Mouse (Mus musculus) myocyte (in vitro differentiated cells): ENCODE results near the gene Slc15a4. TPM values are rescaled to one million over a fixed set of nuclear protein-coding genes. Genes with fewer than 3 reads are reported as not detected.

Experiments used
- H3K27me3 ChIP-seq: one replicate; pipeline ENCODE4 v1.6.1; 2011; ENCODE audit not compliant: control insufficient read depth, insufficient read depth, insufficient read length
- H3K36me3 ChIP-seq: one replicate; pipeline ENCODE4 v1.6.1; 2011; ENCODE audit not compliant: control insufficient read depth, insufficient read depth
- H3K4me2 ChIP-seq: one replicate; pipeline ENCODE4 v1.6.1; 2011; ENCODE audit warnings: low read depth, control low read depth
- H3K4me3 ChIP-seq: one replicate; pipeline ENCODE4 v1.5.1; 2011; ENCODE audit warnings: mild to moderate bottlenecking, control low read depth, moderate library complexity
- H3K79me2 ChIP-seq: one replicate; pipeline ENCODE4 v1.6.1; 2011; ENCODE audit not compliant: control insufficient read depth, insufficient read depth
- H3ac ChIP-seq: one replicate; pipeline ENCODE4 v1.6.1; 2011; ENCODE audit not compliant: control insufficient read depth, insufficient read length
- CEBPB ChIP-seq: IDR thresholded peaks from 2 replicates; pipeline ENCODE4 v1.6.1; 2011; ENCODE audit warnings: mild to moderate bottlenecking, moderate library complexity; ENCODE audit not compliant: poor library complexity, insufficient read depth, severe bottlenecking
- E2F4 ChIP-seq: IDR thresholded peaks from one replicate; pipeline ENCODE4 v1.6.1; 2011; ENCODE audit warnings: mild to moderate bottlenecking, control low read depth, moderate library complexity; ENCODE audit not compliant: insufficient read depth
- MAX ChIP-seq: IDR thresholded peaks from one replicate; pipeline ENCODE4 v1.6.1; 2011; ENCODE audit warnings: low read depth, mild to moderate bottlenecking, control low read depth
- MYOD1 ChIP-seq, 3 experiments: IDR thresholded peaks; one replicate each; pipeline ENCODE4 v1.6.1; 2011; ENCODE audit warnings: control low read depth in 2 of 3, low read depth in 2 of 3, mild to moderate bottlenecking in 2 of 3, moderate library complexity in 1 of 3; ENCODE audit not compliant: insufficient read length in 2 of 3, control insufficient read depth in 1 of 3
- MYOG ChIP-seq, 3 experiments: IDR thresholded peaks; one replicate each; pipeline ENCODE4 v1.6.1; 2011; ENCODE audit warnings: control low read depth in 2 of 3, low read depth in 2 of 3, mild to moderate bottlenecking in 2 of 3; ENCODE audit not compliant: insufficient read length in 2 of 3, control insufficient read depth in 1 of 3, insufficient read depth in 1 of 3
- POLR2A ChIP-seq: IDR thresholded peaks from one replicate; pipeline ENCODE4 v1.6.1; 2011; ENCODE audit warnings: low read depth, mild to moderate bottlenecking, control low read depth, moderate library complexity; ENCODE audit not compliant: insufficient read length
- POLR2AphosphoS2 ChIP-seq: IDR thresholded peaks from one replicate; pipeline ENCODE4 v1.6.1; 2011; ENCODE audit warnings: low read depth, control low read depth; ENCODE audit not compliant: insufficient read length
- REST ChIP-seq: IDR thresholded peaks from one replicate; pipeline ENCODE4 v1.6.1; 2011; ENCODE audit warnings: mild to moderate bottlenecking, control low read depth, moderate library complexity; ENCODE audit not compliant: insufficient read depth, insufficient read length
- SRF ChIP-seq: IDR thresholded peaks from one replicate; pipeline ENCODE4 v1.6.1; 2011; ENCODE audit warnings: low read depth; ENCODE audit not compliant: control insufficient read depth, insufficient read length
- TCF12 ChIP-seq: IDR thresholded peaks from one replicate; pipeline ENCODE4 v1.6.1; 2011; ENCODE audit warnings: mild to moderate bottlenecking, control low read depth; ENCODE audit not compliant: poor library complexity, insufficient read depth, severe bottlenecking
- TCF3 ChIP-seq: IDR thresholded peaks from one replicate; pipeline ENCODE4 v1.6.1; 2011; ENCODE audit warnings: low read depth, control low read depth; ENCODE audit not compliant: insufficient read length
- USF1 ChIP-seq: IDR thresholded peaks from one replicate; pipeline ENCODE4 v1.6.1; 2011; ENCODE audit warnings: low read depth, mild to moderate bottlenecking, control low read depth, moderate library complexity
- polyA plus RNA-seq: library from polyadenylated mRNA; unstranded; fragments of >200 nt; fragmentation: generic; extraction: Trizol; gene quantifications from one replicate; pipeline ENCODE4 v1.2.1, GENCODE M21; 2012; ENCODE audit warnings: missing spikeins

Slc15a4 gene
- polyA plus RNA-seq, 1 experiment: 69.6 TPM

GRCm38 (mm10) chr5:127637622-127638021 is 4.9 kb upstream of the Slc15a4 start:
- TF ChIP-seq MYOD1 (IDR thresholded peaks at IDR 0.05; ENCODE audit: control insufficient read depth in 1 of 3, insufficient read length in 2 of 3, low read depth in 2 of 3) (no peak), POLR2A (no peak), CEBPB (no peak), SRF (no peak), USF1 (no peak), REST (no peak), TCF12 (no peak), TCF3 (no peak), E2F4 (no peak)
- no peak overlapping the region for H3K4me2 ChIP-seq

DNA sequence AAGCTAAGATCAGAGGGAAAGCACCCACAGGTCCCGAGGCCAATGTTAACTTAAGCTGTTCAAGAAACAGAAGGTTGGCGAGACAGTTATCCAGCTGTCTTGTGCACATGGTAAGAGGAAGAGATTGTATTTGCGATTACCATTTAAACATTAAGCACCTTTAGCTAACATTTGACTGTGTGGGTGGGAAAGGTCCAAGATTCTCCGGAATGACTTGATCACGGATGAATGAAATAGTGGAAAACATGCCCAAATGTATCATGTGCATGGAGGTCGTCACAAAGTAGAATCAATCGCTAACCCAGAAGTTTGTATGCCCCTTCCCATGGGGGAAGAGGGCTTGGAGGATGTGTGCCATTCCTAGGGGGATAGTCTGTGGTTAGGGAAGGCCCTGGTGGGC is 969 bp upstream of the Slc15a4 start:
- H3K36me3 ChIP-seq: no peaks in the 10 kb centered on the region
- H3K4me2 ChIP-seq: no peak overlapping the region
- peaks cover 6% of the 10 kb centered on the region for H3K27me3 ChIP-seq
- no peak overlapping the region for H3ac ChIP-seq
- H3K4me3 ChIP-seq: no peak overlapping the region
- no peaks in the 10 kb centered on the region for H3K79me2 ChIP-seq
- TF ChIP-seq MAX: no peak
- no peak for TF ChIP-seq CEBPB
- TF ChIP-seq MYOG (IDR thresholded peaks at IDR 0.05; ENCODE audit: control insufficient read depth in 1 of 3, insufficient read depth in 1 of 3, insufficient read length in 2 of 3, low read depth in 2 of 3): no peak
- no peak for TF ChIP-seq TCF3

More at GRCm38 (mm10) chr5:127637622-127638021, 4.9 kb upstream of the Slc15a4 start:
- H3K79me2 ChIP-seq: no peaks in the 10 kb centered on the region
- no peak overlapping the region for H3ac ChIP-seq
- H3K36me3 ChIP-seq: no peaks in the 10 kb centered on the region
- no peaks in the 10 kb centered on the region for H3K27me3 ChIP-seq
- H3K4me3 ChIP-seq: no peak overlapping the region

DNA sequence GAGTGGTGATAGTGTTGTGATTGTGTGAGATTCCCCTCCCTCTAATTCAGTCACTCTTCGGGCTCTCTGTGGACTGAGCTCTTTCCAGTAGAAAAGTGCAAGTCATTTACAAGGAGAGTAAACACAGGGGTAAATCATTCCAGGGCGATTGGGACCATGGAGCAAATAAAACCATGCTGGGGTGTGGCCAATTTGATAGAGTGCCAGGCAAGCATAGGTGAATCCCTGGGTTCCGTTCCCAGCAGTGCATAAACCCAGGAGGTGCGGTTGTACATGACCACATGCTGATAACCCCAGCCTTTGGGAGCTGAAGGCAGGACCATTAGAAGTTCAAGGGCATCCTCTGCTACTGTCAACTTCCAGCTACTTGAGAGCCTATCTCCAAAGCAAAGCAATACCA is 491 bp upstream of the Slc15a4 start:
- TF ChIP-seq TCF3 (no peak), TCF12 (no peak), MYOG (IDR thresholded peaks at IDR 0.05; ENCODE audit: control insufficient read depth in 1 of 3, insufficient read depth in 1 of 3, insufficient read length in 2 of 3, low read depth in 2 of 3) (no peak), REST (no peak), POLR2A (no peak), MYOD1 (IDR thresholded peaks at IDR 0.05; ENCODE audit: control insufficient read depth in 1 of 3, insufficient read length in 2 of 3, low read depth in 2 of 3) (no peak), SRF (no peak), CEBPB (no peak), E2F4 (no peak), POLR2AphosphoS2 (no peak), MAX (no peak), USF1 (no peak)
- Histone ChIP-seq H3K4me2 (no peak overlapping the region), H3K4me3 (no peak overlapping the region), H3ac (no peak overlapping the region), H3K36me3 (no peaks in the 10 kb centered on the region), H3K27me3 (peaks cover 6% of the 10 kb centered on the region), H3K79me2 (no peaks in the 10 kb centered on the region)

DNA sequence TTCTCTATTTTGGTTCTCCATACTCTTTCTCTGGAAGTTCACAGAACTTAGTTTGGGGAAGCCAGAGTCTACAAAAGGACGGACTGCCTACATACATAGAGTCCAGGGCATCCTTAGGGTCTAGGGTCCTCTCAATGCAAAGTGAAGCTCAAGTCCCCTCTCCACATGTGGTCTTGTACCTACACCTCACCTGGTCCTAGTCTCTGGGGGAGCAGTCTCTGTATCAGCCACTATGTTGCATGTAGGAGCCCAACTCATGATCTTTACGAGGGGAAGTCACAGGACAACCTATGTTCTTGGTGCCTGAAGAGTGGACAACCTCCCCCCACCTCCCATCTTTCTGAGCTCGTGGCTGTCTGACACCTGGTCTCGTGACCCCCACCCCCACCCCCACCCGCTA is 1.0 kb downstream of the Slc15a4 start:
- Histone ChIP-seq H3K4me3 (no peak overlapping the region), H3K36me3 (no peaks in the 10 kb centered on the region), H3K27me3 (peaks cover 6% of the 10 kb centered on the region), H3K4me2 (no peak overlapping the region), H3ac (no peak overlapping the region), H3K79me2 (no peaks in the 10 kb centered on the region)
- TF ChIP-seq TCF3: no peak
- TF ChIP-seq POLR2AphosphoS2: no peak
- TF ChIP-seq MYOG (IDR thresholded peaks at IDR 0.05; ENCODE audit: control insufficient read depth in 1 of 3, insufficient read depth in 1 of 3, insufficient read length in 2 of 3, low read depth in 2 of 3): no peak
- no peak for TF ChIP-seq REST
- TF ChIP-seq USF1: no peak
- no peak for TF ChIP-seq MYOD1 (IDR thresholded peaks at IDR 0.05; ENCODE audit: control insufficient read depth in 1 of 3, insufficient read length in 2 of 3, low read depth in 2 of 3)
- no peak for TF ChIP-seq E2F4
- TF ChIP-seq CEBPB: no peak
- TF ChIP-seq TCF12: no peak
- TF ChIP-seq SRF: no peak
- TF ChIP-seq POLR2A: no peak
- no peak for TF ChIP-seq MAX

DNA sequence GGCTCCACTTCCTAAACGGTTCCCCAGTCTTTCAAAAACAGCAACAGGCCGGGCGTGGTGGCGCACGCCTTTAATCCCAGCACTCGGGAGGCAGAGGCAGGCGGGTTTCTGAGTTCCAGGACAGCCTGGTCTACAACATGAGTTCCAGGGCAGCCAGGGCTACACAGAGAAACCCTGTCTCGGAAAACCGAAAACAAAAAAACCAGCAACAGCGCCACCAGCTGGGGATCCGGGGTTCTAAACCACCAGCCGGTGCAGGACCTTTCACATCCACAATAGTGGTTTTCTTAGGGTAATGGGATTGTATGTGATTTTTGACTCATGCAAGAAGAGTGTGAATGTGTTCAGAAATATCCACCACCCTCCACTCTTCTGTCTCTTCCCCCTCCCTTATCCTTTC is 5.5 kb downstream of the Slc15a4 start:
- Histone ChIP-seq H3K4me3 (no peak overlapping the region), H3K36me3 (no peaks in the 10 kb centered on the region), H3K79me2 (no peaks in the 10 kb centered on the region), H3K4me2 (no peak overlapping the region), H3K27me3 (peaks cover 3% of the 10 kb centered on the region), H3ac (no peak overlapping the region)
- TF ChIP-seq USF1: no peak
- TF ChIP-seq CEBPB: no peak
- TF ChIP-seq TCF12: no peak
- no peak for TF ChIP-seq E2F4
- no peak for TF ChIP-seq MYOG (IDR thresholded peaks at IDR 0.05; ENCODE audit: control insufficient read depth in 1 of 3, insufficient read depth in 1 of 3, insufficient read length in 2 of 3, low read depth in 2 of 3)
- TF ChIP-seq SRF: no peak
- TF ChIP-seq TCF3: no peak
- TF ChIP-seq POLR2A: no peak
- TF ChIP-seq MAX: no peak
